Mouse (Mus musculus) kidney, adult 9 months (tissue): ENCODE measurements around the gene Zfp300.
A peak's percentile ranks its signal among the peaks of the same experiment; 100 is the strongest.

ENCODE experiments used
- DNase-seq: peaks from one replicate; pipeline ENCODE4 v3.0.0; 2022

Gene Zfp300

DNA sequence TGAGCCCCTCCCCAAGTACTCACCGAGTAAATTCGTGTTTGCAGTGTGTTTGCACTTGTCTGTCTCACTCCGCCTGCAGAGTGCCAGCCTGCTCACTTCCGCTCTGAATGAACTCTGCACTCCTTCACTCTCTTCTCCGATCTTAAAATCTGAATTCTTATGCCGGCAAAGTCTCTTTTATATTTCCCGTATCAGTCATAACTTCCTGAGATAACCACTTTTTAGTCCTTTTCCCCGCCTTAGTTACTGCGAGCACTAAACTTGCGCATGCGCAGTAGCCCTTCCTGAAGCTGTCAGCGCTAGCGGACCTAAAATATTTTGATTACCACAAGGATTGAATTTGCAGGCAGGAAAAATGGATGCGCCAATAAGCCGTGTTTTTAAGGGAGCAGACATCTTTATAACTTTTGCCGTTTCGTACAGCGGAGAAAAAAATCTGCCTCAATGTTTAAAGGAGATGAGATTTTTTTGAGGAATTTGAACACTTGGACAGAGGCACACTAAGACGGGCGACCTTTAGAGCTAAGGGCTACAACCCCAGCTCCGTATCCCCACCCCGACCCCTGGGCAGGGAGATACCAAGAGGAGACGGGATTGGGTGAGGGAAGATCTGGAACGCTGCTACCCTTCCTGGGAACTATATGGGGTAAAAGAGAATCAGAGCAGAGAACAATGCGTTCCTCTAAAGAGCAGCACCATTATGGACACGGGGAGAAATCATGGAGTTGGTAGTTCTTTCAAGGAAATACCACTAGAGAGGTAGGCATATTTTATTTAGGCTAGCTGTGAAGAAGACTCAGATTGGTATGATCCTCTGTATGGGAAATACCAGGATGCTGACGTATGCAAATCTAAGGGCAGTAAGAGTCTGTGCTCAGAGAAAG lies at the start of gene Zfp300:
Zfp300 (minus strand) TSS at position 545 of the 884 bp plus-strand sequence.
- peak; percentile 70 for DNase-seq

GRCm38 (mm10) chrX:21115520-21115919 lies 26.2 kb upstream of the Zfp300 start, which contains the start of gene Ssxa1:
Gene Ssxa1, plus strand, starts transcription at chrX:21115820.
- DNase-seq, result no peak

DNA sequence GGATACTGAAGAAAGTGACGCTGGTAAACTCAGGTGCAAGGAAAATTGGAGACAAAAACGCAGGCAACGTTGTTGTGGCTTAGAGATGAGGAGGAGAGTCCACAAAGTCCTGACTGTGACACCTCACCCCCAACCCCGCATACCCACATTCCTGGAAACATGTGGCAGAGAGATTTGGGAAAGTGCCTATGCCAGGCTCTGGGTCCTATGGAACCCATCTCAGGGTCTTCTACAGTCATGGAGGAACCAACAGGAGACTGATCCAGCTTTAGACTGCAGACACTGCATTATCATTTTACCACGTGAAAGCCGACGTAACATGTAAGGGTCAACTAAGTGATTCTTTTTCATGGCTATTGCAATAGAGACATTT lies 526 bp upstream of the Zfp300 start:
- no peak for DNase-seq

DNA sequence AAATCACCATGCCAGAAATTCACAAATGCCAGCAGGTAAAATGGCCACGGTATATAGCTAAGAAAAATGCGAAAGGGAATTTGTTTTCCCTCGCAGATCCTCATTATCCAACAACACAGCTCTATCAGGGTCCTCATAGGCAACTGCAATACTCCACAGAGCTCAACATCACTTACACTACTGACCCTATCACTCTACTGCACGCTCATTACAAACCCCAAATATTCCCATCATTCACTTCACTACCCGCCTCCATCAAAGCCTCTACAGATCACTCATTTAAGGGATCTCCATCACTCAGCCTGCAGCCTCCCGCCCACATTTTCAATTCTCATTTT lies 713 bp downstream of the Zfp300 start:
- no peak for DNase-seq

GRCm38 (mm10) chrX:21068106-21068505 lies 21.2 kb downstream of the Zfp300 start, which contains the start of gene Spaca5:
Gene Spaca5, plus strand, starts transcription at chrX:21068406.
- DNase-seq, result no peak

DNA sequence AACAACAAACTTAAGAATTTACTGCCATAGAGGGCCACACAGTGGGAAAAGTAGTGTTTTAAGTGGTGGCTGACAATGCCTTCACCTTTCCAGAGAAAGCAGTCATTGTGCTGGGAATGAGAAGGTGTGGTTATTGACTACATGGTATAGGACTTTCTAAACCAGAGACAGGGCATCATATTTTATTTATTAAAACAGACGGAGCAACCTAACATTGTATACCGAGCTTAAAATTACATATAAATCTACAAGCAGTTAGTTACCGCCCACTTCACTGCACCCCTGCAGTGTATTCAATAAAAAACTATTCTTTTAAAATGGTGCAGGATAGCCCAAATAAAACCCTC lies 26.8 kb downstream of the Zfp300 start:
- DNase-seq, result no peak

- DNase-seq, result peak; percentile 82
Measured at GRCm38 (mm10) chrX:21061866-21062543, 27.3 kb downstream of the Zfp300 start, which contains the start of gene Zfp182. Gene Zfp182, minus strand, starts transcription at chrX:21062316.

- DNase-seq, result peak; percentile 12
Measured at GRCm38 (mm10) chrX:21061460-21061859, 27.9 kb downstream of the Zfp300 start.
